Mouse (Mus musculus) CH12.LX (cell line): ENCODE measurements around the gene Defb36. TPM values are rescaled to one million over a fixed set of nuclear protein-coding genes. Genes with fewer than 3 reads are reported as not detected.

Source experiments
- DNase-seq: peaks from one replicate; pipeline ENCODE4 v3.0.0-alpha.2; 2013; ENCODE audit errors: extremely low read depth
- H3K27ac ChIP-seq: 2 replicates; pipeline ENCODE4 v1.5.1; 2012; ENCODE audit warnings: low read depth, mild to moderate bottlenecking, control low read depth, moderate library complexity; ENCODE audit not compliant: insufficient read depth
- H3K27me3 ChIP-seq: replicated peaks from 2 replicates; pipeline ENCODE3; 2012; ENCODE audit warnings: inconsistent platforms
- H3K36me3 ChIP-seq, 2 experiments: replicated peaks in 1 of 2; 2 replicates each; pipeline versions ENCODE3 to v1.6.1; 2012; ENCODE audit warnings: inconsistent platforms in 1 of 2, low read length in 1 of 2, mild to moderate bottlenecking in 1 of 2, mixed read lengths in 1 of 2, moderate library complexity in 1 of 2; ENCODE audit not compliant: control insufficient read depth in 1 of 2, insufficient read depth in 1 of 2
- H3K4me1 ChIP-seq, 2 experiments: 2 replicates each; pipeline ENCODE4 v1.6.1; 2012; ENCODE audit warnings: inconsistent platforms in 1 of 2, moderate library complexity in 1 of 2; ENCODE audit not compliant: insufficient read depth in 2 of 2, control insufficient read depth in 1 of 2
- H3K4me2 ChIP-seq: 2 replicates; pipeline ENCODE4 v1.6.1; 2012; ENCODE audit warnings: low read depth, mild to moderate bottlenecking, control low read depth; ENCODE audit not compliant: poor library complexity, insufficient read depth, severe bottlenecking
- H3K4me3 ChIP-seq, 3 experiments: fragments of 150-350 bp in 1 of 3; sonication (generic) in 1 of 3; replicated peaks in 1 of 3; 2 replicates each; pipeline versions ENCODE3 to v1.5.1; 2011 to 2012; ENCODE audit warnings: low read depth in 2 of 3, low read length in 2 of 3, mild to moderate bottlenecking in 2 of 3, moderate library complexity in 2 of 3, control low read depth in 1 of 3, improper control_type of control experiment in 1 of 3, inconsistent platforms in 1 of 3, mixed read lengths in 1 of 3; ENCODE audit not compliant: poor library complexity in 1 of 3
- H3K79me2 ChIP-seq: replicated peaks from 2 replicates; pipeline ENCODE4 v1.6.1; 2012; ENCODE audit warnings: mild to moderate bottlenecking, moderate library complexity; ENCODE audit not compliant: control insufficient read depth, poor library complexity, insufficient read depth, severe bottlenecking; ENCODE audit errors: extremely low read depth
- H3K9ac ChIP-seq: 2 replicates; pipeline ENCODE4 v1.6.1; 2012; ENCODE audit warnings: low read depth, mild to moderate bottlenecking, control low read depth, moderate library complexity; ENCODE audit not compliant: insufficient read depth
- H3K9me3 ChIP-seq: replicated peaks from 2 replicates; pipeline ENCODE3; 2012; ENCODE audit warnings: low read length, inconsistent platforms, mixed read lengths
- CHD1 ChIP-seq: IDR thresholded peaks from 2 replicates; pipeline ENCODE4 v1.6.1; 2012; ENCODE audit warnings: low read depth, low read length, improper control_type of control experiment, inconsistent platforms
- E2F4 ChIP-seq: IDR thresholded peaks from 2 replicates; pipeline ENCODE4 v1.6.1; 2011; ENCODE audit warnings: low read depth, low read length, improper control_type of control experiment; ENCODE audit not compliant: insufficient replicate concordance
- ETS1 ChIP-seq: conservative IDR thresholded peaks from 2 replicates; pipeline ENCODE4 v1.6.1; 2012; ENCODE audit warnings: low read depth, mild to moderate bottlenecking, inconsistent platforms, low read length, improper control_type of control experiment, moderate library complexity
- GABPA ChIP-seq: IDR thresholded peaks from 2 replicates; pipeline ENCODE4 v1.6.1; 2012; ENCODE audit warnings: low read depth, low read length, improper control_type of control experiment, inconsistent platforms; ENCODE audit not compliant: insufficient replicate concordance
- HCFC1 ChIP-seq: IDR thresholded peaks from 2 replicates; pipeline ENCODE4 v1.6.1; 2012; ENCODE audit warnings: low read depth, mild to moderate bottlenecking, inconsistent platforms, low read length, improper control_type of control experiment
- JUN ChIP-seq: IDR thresholded peaks from 2 replicates; pipeline ENCODE4 v1.6.1; 2011; ENCODE audit warnings: low read depth, mild to moderate bottlenecking, low read length, improper control_type of control experiment, moderate library complexity; ENCODE audit not compliant: insufficient read depth
- MAZ ChIP-seq: IDR thresholded peaks from 2 replicates; pipeline ENCODE4 v1.6.1; 2012; ENCODE audit warnings: low read depth, mild to moderate bottlenecking, inconsistent platforms, low read length, improper control_type of control experiment, moderate library complexity
- MEF2A ChIP-seq: IDR thresholded peaks from 2 replicates; pipeline ENCODE4 v1.6.1; 2014; ENCODE audit warnings: low read depth, mild to moderate bottlenecking, inconsistent platforms, low read length, improper control_type of control experiment, borderline replicate concordance
- MXI1 ChIP-seq: IDR thresholded peaks from 2 replicates; pipeline ENCODE4 v1.6.1; 2011; ENCODE audit warnings: mild to moderate bottlenecking, low read depth, low read length, improper control_type of control experiment
- NRF1 ChIP-seq: IDR thresholded peaks from 2 replicates; pipeline ENCODE4 v1.6.1; 2014; ENCODE audit warnings: low read depth, mild to moderate bottlenecking, inconsistent platforms, low read length, improper control_type of control experiment, moderate library complexity
- PAX5 ChIP-seq: IDR thresholded peaks from 2 replicates; pipeline ENCODE4 v1.6.1; 2012; ENCODE audit warnings: low read length, inconsistent platforms, mixed read lengths
- POLR2A ChIP-seq: IDR thresholded peaks from 2 replicates; pipeline ENCODE4 v1.6.1; 2011; ENCODE audit warnings: low read depth, mild to moderate bottlenecking, improper control_type of control experiment, low read length
- POLR2AphosphoS2 ChIP-seq: IDR thresholded peaks from 2 replicates; pipeline ENCODE4 v1.6.1; 2011; ENCODE audit warnings: low read depth, low read length, improper control_type of control experiment
- RAD21 ChIP-seq: IDR thresholded peaks from 2 replicates; pipeline ENCODE4 v1.6.1; 2011; ENCODE audit warnings: low read depth, mild to moderate bottlenecking, low read length, improper control_type of control experiment, moderate library complexity
- SMC3 ChIP-seq: IDR thresholded peaks from 2 replicates; pipeline ENCODE4 v1.6.1; 2011; ENCODE audit warnings: low read depth, low read length, improper control_type of control experiment
- TCF12 ChIP-seq: IDR thresholded peaks from 2 replicates; pipeline ENCODE4 v1.6.1; 2014; ENCODE audit warnings: low read depth, mild to moderate bottlenecking, inconsistent platforms, low read length, improper control_type of control experiment
- ZKSCAN1 ChIP-seq: IDR thresholded peaks from 2 replicates; pipeline ENCODE4 v1.6.1; 2012; ENCODE audit warnings: low read depth, inconsistent platforms, low read length, improper control_type of control experiment, borderline replicate concordance
- ZMIZ1 ChIP-seq: IDR thresholded peaks from 2 replicates; pipeline ENCODE4 v1.6.1; 2012; ENCODE audit warnings: low read depth, mild to moderate bottlenecking, inconsistent platforms, low read length, improper control_type of control experiment
- ZNF384 ChIP-seq: IDR thresholded peaks from 2 replicates; pipeline ENCODE4 v1.6.1; 2012; ENCODE audit warnings: low read depth, low read length, improper control_type of control experiment, inconsistent platforms
- dilution Hi-C: fragments of 300-500 bp; cut with MboI; formaldehyde crosslinking; loops from 2 replicates; pipeline ENCODE4 v1.14.3; 2020; ENCODE audit warnings: low sequenced_read_pairs; ENCODE audit not compliant: extremely low pct_unique_long_range_greater_than_20kb, extremely low pct_ligation_motif_present
- in situ Hi-C: fragments of 300-500 bp; cut with MboI; formaldehyde crosslinking; loops from 3 replicates; pipeline ENCODE4 v1.14.3; 2019; ENCODE audit warnings: low sequenced_read_pairs, low pct_ligation_motif_present, low pct_unique_long_range_greater_than_20kb, mixed read lengths
- polyA plus RNA-seq: library from polyadenylated mRNA; unstranded; fragments of >175 nt; gene quantifications from 2 replicates; pipeline ENCODE4 v1.2.1, GENCODE M21; 2012; ENCODE audit warnings: low read depth; ENCODE audit not compliant: insufficient read length
- total RNA-seq, 2 experiments: library from RNA; depleted of rRNA; stranded (reverse); fragments of 300-350 nt in 1 of 2; fragments of >200 nt in 1 of 2; gene quantifications; 2 replicates each; pipeline ENCODE4 v1.2.3; 2012 to 2014

Gene Defb36
- total and polyA plus RNA-seq, 3 experiments = not detected

- dilution Hi-C loops = no loop called here
- Histone ChIP-seq H3K4me3 (no peak within 1 kb of the TSS), H3K36me3 (no peaks in the 10 kb centered on the region), H3K9ac (no peak within 1 kb of the TSS), H3K9me3 (no peaks in the 10 kb centered on the region), H3K27me3 (peaks cover 55% of the 10 kb centered on the region), H3K79me2 (no peaks in the 10 kb centered on the region), H3K4me1 (no peaks in the 10 kb centered on the region), H3K27ac (no peak within 1 kb of the TSS), H3K4me2 (no peak within 1 kb of the TSS)
- in situ Hi-C loops = loop anchor here (25.0 kb wide), 1 partner anchor 118 kb away; the partner anchor contains the start of gene Defb23
- no peak for DNase-seq
- no peak for TF ChIP-seq ZNF384
Measured at GRCm38 (mm10) chr2:152580107-152580506, 24.0 kb upstream of the Defb36 start, which contains the start of gene Defb19. Gene Defb19, minus strand, starts transcription at chr2:152580312.

- H3K79me2 ChIP-seq = no peaks in the 10 kb centered on the region
- no peak overlapping the region for H3K27ac ChIP-seq
- H3K27me3 ChIP-seq = peaks cover 57% of the 10 kb centered on the region
- H3K4me1 ChIP-seq = no peaks in the 10 kb centered on the region
- H3K36me3 ChIP-seq = no peaks in the 10 kb centered on the region
- H3K4me3 ChIP-seq = no peak overlapping the region
- H3K4me2 ChIP-seq = no peak overlapping the region
- H3K9me3 ChIP-seq = no peaks in the 10 kb centered on the region
- dilution Hi-C loops = no loop called here
- TF ChIP-seq HCFC1 (no peak), CHD1 (no peak), E2F4 (no peak), TCF12 (no peak), MEF2A (no peak), POLR2A (no peak), ZMIZ1 (no peak), MAZ (no peak), GABPA (no peak), ZKSCAN1 (no peak), ETS1 (no peak), PAX5 (no peak), NRF1 (no peak), JUN (no peak), RAD21 (no peak), POLR2AphosphoS2 (no peak), SMC3 (no peak), MXI1 (no peak)
- TF ChIP-seq, all 38 proteins: peak for 0
- no peak for DNase-seq
- H3K9ac ChIP-seq = no peak overlapping the region
- in situ Hi-C loops = loop anchor here (25.0 kb wide), 1 partner anchor 118 kb away; the partner anchor contains the start of gene Defb23
Measured at GRCm38 (mm10) chr2:152580612-152581011, 23.5 kb upstream of the Defb36 start.
